Mouse (Mus musculus): Measurements from ENCODE around the gene Dhx37. TPM values are rescaled to one million over a fixed set of nuclear protein-coding genes. Genes with fewer than 3 reads are reported as not detected.

The Dhx37 gene
- polyA plus RNA-seq, 1 experiment from 2014 or later = 11.3 TPM

DNA sequence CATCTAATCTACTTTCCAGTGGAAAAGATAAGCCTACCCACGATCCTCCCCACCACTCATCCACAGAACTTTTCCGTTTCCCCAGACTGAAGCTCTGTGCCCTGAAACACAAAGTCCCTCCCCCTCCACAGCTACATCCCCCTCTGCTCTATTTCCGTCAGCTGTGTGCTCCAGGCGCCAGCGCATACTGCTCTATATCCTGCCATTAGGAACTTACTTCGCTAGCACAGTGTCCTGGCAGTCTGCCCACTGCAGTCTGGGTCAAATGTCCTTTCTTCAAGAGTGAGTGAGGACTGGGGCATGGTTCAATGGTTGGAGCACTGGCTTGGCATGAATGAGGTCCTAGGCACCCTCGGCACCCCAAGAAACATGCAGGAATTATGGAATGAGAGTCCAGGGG lies 70.0 kb downstream of the Dhx37 start:
- H3K4me2 ChIP-seq (replicated peaks) = no peak overlapping the region
- no peaks in the 10 kb centered on the region for H3K9me3 ChIP-seq
- H3K27ac ChIP-seq (replicated peaks) = no peak overlapping the region
- WGBS = 73% methylated on average over 7 of the region's 7 CpGs
- H3K9ac ChIP-seq (replicated peaks) = no peak overlapping the region
- peaks cover 6% of the 10 kb centered on the region for H3K4me1 ChIP-seq
- H3K27me3 ChIP-seq = no peaks in the 10 kb centered on the region
- H3K36me3 ChIP-seq = no peaks in the 10 kb centered on the region
- no peak for ATAC-seq (replicated peaks)
- H3K4me3 ChIP-seq = no peak overlapping the region

Small RNAs within 50 kb of the gene (microRNA-seq; reads per million reads assigned to microRNA genes)
- gene Gm27551 = not detected

Other genes with a start within 250 kb of the Dhx37 start
- 27.7 and 28.5 TPM in 2 replicates for gene Scarb1, start 93.0 kb downstream of the Dhx37 start, polyA plus RNA-seq (2015; fragmentation: Nextera tagmentation; extraction: Ambion mirVana)
- gene Gm10382, start 44.8 kb downstream of the Dhx37 start, polyA plus RNA-seq (2015; fragmentation: Nextera tagmentation; extraction: Ambion mirVana) = 0.55 TPM in 2 replicates
- gene Ubc, start 43.9 kb downstream of the Dhx37 start, polyA plus RNA-seq (2015; fragmentation: Nextera tagmentation; extraction: Ambion mirVana) = 1,235 and 1,278 TPM in 2 replicates
- 35.9 and 38.0 TPM in 2 replicates for gene Bri3bp, start 7.4 kb upstream of the Dhx37 start, polyA plus RNA-seq (2015; fragmentation: Nextera tagmentation; extraction: Ambion mirVana)
- gene Aacs, start 41.7 kb upstream of the Dhx37 start, polyA plus RNA-seq (2015; fragmentation: Nextera tagmentation; extraction: Ambion mirVana) = 81.1 and 82.4 TPM in 2 replicates
- 8.2 and 8.3 TPM in 2 replicates for gene Tmem132b, start 97.7 kb upstream of the Dhx37 start, polyA plus RNA-seq (2015; fragmentation: Nextera tagmentation; extraction: Ambion mirVana)